Mouse (Mus musculus) layer of hippocampus, postnatal 36 days (tissue): Measurements from ENCODE around the gene Cdh13. TPM values are rescaled to one million over a fixed set of nuclear protein-coding genes. Genes with fewer than 3 reads are reported as not detected.
"Not testable (repeated sequence)": the region's sequence is repeated elsewhere in the genome, so short reads cannot be mapped to it uniquely, and the experiment has no call there.

Source experiments
- DNase-seq, 2 experiments: peaks; one replicate each; pipeline ENCODE4 v3.0.0; 2022
- total RNA-seq, 2 experiments: library from RNA; stranded (reverse); gene quantifications; 2 replicates each; pipeline ENCODE4 v1.2.3; 2021

The Cdh13 gene
- total RNA-seq, 2 experiments from 2014 or later = 37.3 to 41.5 TPM

GRCm38 (mm10) chr8:119272891-119273290, 989.4 kb downstream of the Cdh13 start:
- DNase-seq = no peak

- no peak for DNase-seq
Observed at GRCm38 (mm10) chr8:119275442-119275841, 991.9 kb downstream of the Cdh13 start.

- no peak for DNase-seq
Observed at GRCm38 (mm10) chr8:119277047-119277451, 993.5 kb downstream of the Cdh13 start.

GRCm38 (mm10) chr8:119281761-119282160, 998.2 kb downstream of the Cdh13 start:
- no peak for DNase-seq

GRCm38 (mm10) chr8:119284516-119284915, 1001.0 kb downstream of the Cdh13 start:
- no peak for DNase-seq

GRCm38 (mm10) chr8:119284920-119285319, 1001.4 kb downstream of the Cdh13 start:
- DNase-seq = no peak

GRCm38 (mm10) chr8:119295477-119295876, 1011.9 kb downstream of the Cdh13 start:
- DNase-seq = no peak

- DNase-seq = peak; percentile 31 to 32
Observed at GRCm38 (mm10) chr8:119297752-119298151, 1014.2 kb downstream of the Cdh13 start.

GRCm38 (mm10) chr8:119300335-119300734, 1016.8 kb downstream of the Cdh13 start:
- DNase-seq = no peak

GRCm38 (mm10) chr8:119304196-119304595, 1020.7 kb downstream of the Cdh13 start:
- peak; percentile 26 to 30 for DNase-seq

- DNase-seq = no peak
Observed at GRCm38 (mm10) chr8:119311412-119311811, 1027.9 kb downstream of the Cdh13 start.

GRCm38 (mm10) chr8:119323215-119323614, 1039.7 kb downstream of the Cdh13 start:
- no peak for DNase-seq

- DNase-seq = no peak
Observed at GRCm38 (mm10) chr8:119339546-119339945, 1056.0 kb downstream of the Cdh13 start.

- DNase-seq = no peak
Observed at GRCm38 (mm10) chr8:119343606-119344005, 1060.1 kb downstream of the Cdh13 start.

GRCm38 (mm10) chr8:119344190-119344856, 1060.8 kb downstream of the Cdh13 start, which contains the start of gene Hsbp1:
Hsbp1 (plus strand) TSS chr8:119344488.
- peak; percentile 95 to 97 for DNase-seq

- no peak for DNase-seq
Observed at GRCm38 (mm10) chr8:119345029-119345682, 1061.6 kb downstream of the Cdh13 start.

- DNase-seq = no peak
Observed at GRCm38 (mm10) chr8:119345683-119346075, 1062.1 kb downstream of the Cdh13 start.

GRCm38 (mm10) chr8:119351647-119352046, 1068.1 kb downstream of the Cdh13 start:
- DNase-seq = no peak

- no peak for DNase-seq
Observed at GRCm38 (mm10) chr8:119352977-119353658, 1069.6 kb downstream of the Cdh13 start.

GRCm38 (mm10) chr8:119353659-119354023, 1070.1 kb downstream of the Cdh13 start:
- no peak for DNase-seq

- DNase-seq = not testable (repeated sequence)
Observed at GRCm38 (mm10) chr8:119356631-119357030, 1073.1 kb downstream of the Cdh13 start.

- DNase-seq = no peak
Observed at GRCm38 (mm10) chr8:119358175-119358574, 1074.6 kb downstream of the Cdh13 start.

- DNase-seq = no peak
Observed at GRCm38 (mm10) chr8:119358836-119359235, 1075.3 kb downstream of the Cdh13 start.
